In genomic region chr2:31763271-31763670, GRCm38 (mm10) we compare ENCODE assay signal across 8 mouse cellular contexts. TPM values are rescaled to one million over a fixed set of nuclear protein-coding genes. Genes with fewer than 3 reads are reported as not detected.
A peak's percentile ranks its signal among the peaks of the same experiment; 100 is the strongest.
DNase-seq lines count a peak whose midpoint lies in the region; ATAC-seq and TF ChIP-seq lines count a peak whose summit lies in the region.

No protein-coding gene starts in this region.

- H3K4me2 ChIP-seq in midbrain, embryonic 12.5 days (replicated peaks) = peak overlapping the region; percentile 69
- no peak overlapping the region for H3K4me2 ChIP-seq in midbrain, embryonic 15.5 days
- H3K4me2 ChIP-seq in limb, embryonic 13.5 days (replicated peaks) = peak overlapping the region; percentile 96
- H3K4me2 ChIP-seq in stomach, embryonic 16.5 days (ENCODE audit: low read depth, low read length) = peak overlapping the region; percentile 95

- no peak overlapping the region for H3K9ac ChIP-seq in midbrain, embryonic 12.5 days (replicated peaks)
- no peak overlapping the region for H3K9ac ChIP-seq in midbrain, embryonic 15.5 days
- no peak overlapping the region for H3K9ac ChIP-seq in limb, embryonic 13.5 days
- 0 out of 2 replicates have a peak overlapping the region, but pooled peaks have one; percentile 27 for H3K9ac ChIP-seq in stomach, embryonic 16.5 days (ENCODE audit: low read length)

- WGBS in midbrain, embryonic 12.5 days = 11% methylated on average over 2 of the region's 2 CpGs
- WGBS in midbrain, embryonic 15.5 days = 9% methylated on average over 2 of the region's 2 CpGs
- WGBS in limb, embryonic 13.5 days = 54% methylated on average over 2 of the region's 2 CpGs
- WGBS in stomach, embryonic 16.5 days = 24% methylated on average over 2 of the region's 2 CpGs

- peak overlapping the region; percentile 77 for H3K27ac ChIP-seq in gastrocnemius, adult 2 months
- peak overlapping the region; percentile 49; the same call in 1 of the 2 replicates for H3K27ac ChIP-seq in midbrain, embryonic 12.5 days (replicated peaks)
- no peak overlapping the region for H3K27ac ChIP-seq in midbrain, embryonic 15.5 days
- H3K27ac ChIP-seq in limb, embryonic 13.5 days = peak overlapping the region; percentile 44; the same call in 1 of the 2 replicates
- peak overlapping the region; percentile 44 for H3K27ac ChIP-seq in stomach, embryonic 16.5 days (ENCODE audit: low read length)

- H3K36me3 ChIP-seq in midbrain, embryonic 12.5 days = no peaks in the 10 kb centered on the region
- no peaks in the 10 kb centered on the region for H3K36me3 ChIP-seq in midbrain, embryonic 15.5 days (replicated peaks)
- peaks cover 3% of the 10 kb centered on the region for H3K36me3 ChIP-seq in limb, embryonic 13.5 days
- H3K36me3 ChIP-seq in stomach, embryonic 16.5 days (ENCODE audit: control insufficient read depth, insufficient read depth, low read length) = no peaks in the 10 kb centered on the region

- H3K4me1 ChIP-seq in midbrain, embryonic 12.5 days = peaks cover 49% of the 10 kb centered on the region
- H3K4me1 ChIP-seq in midbrain, embryonic 15.5 days = peaks cover 45% of the 10 kb centered on the region
- peaks cover 70% of the 10 kb centered on the region for H3K4me1 ChIP-seq in limb, embryonic 13.5 days
- H3K4me1 ChIP-seq in stomach, embryonic 16.5 days (ENCODE audit: control insufficient read depth, insufficient read depth, low read length) = peaks cover 56% of the 10 kb centered on the region

- peak overlapping the region; percentile 40 for H3K4me3 ChIP-seq in gastrocnemius, adult 2 months
- H3K4me3 ChIP-seq in midbrain, embryonic 12.5 days = no peak overlapping the region
- no peak overlapping the region for H3K4me3 ChIP-seq in midbrain, embryonic 15.5 days
- no peak overlapping the region for H3K4me3 ChIP-seq in limb, embryonic 13.5 days
- no peak overlapping the region for H3K4me3 ChIP-seq in stomach, embryonic 16.5 days (replicated peaks; ENCODE audit: low read length)

- H3K9me3 ChIP-seq in midbrain, embryonic 12.5 days = no peaks in the 10 kb centered on the region
- no peaks in the 10 kb centered on the region for H3K9me3 ChIP-seq in midbrain, embryonic 15.5 days
- H3K9me3 ChIP-seq in limb, embryonic 13.5 days = no peaks in the 10 kb centered on the region
- H3K9me3 ChIP-seq in stomach, embryonic 16.5 days (replicated peaks; ENCODE audit: control insufficient read depth, low read length) = no peaks in the 10 kb centered on the region

- intact Hi-C loops in gastrocnemius, adult 2 months (cut with DNase I) = no loop called here

- TF ChIP-seq CTCF in gastrocnemius, adult 2 months (IDR thresholded peaks at IDR 0.05) = no peak

- H3K27me3 ChIP-seq in midbrain, embryonic 12.5 days = no peaks in the 10 kb centered on the region
- H3K27me3 ChIP-seq in midbrain, embryonic 15.5 days (replicated peaks) = no peaks in the 10 kb centered on the region
- no peaks in the 10 kb centered on the region for H3K27me3 ChIP-seq in limb, embryonic 13.5 days
- H3K27me3 ChIP-seq in stomach, embryonic 16.5 days (ENCODE audit: control insufficient read depth, insufficient read depth, low read length) = no peaks in the 10 kb centered on the region

- DNase-seq in gastrocnemius, adult 2 months = no peak
- no peak for DNase-seq in gastrocnemius, postnatal 25 days
- DNase-seq in frontal cortex, adult 2 months (ENCODE audit: extremely low spot score in 1 of 2, low spot score in 1 of 2) = no peak

- no peak for ATAC-seq in midbrain, embryonic 12.5 days (ENCODE audit: low FRiP score, low read depth)
- no peak for ATAC-seq in midbrain, embryonic 15.5 days (replicated peaks)
- no peak for ATAC-seq in limb, embryonic 13.5 days (ENCODE audit: low FRiP score, low read depth)
- no peak for ATAC-seq in stomach, embryonic 16.5 days (ENCODE audit: insufficient read depth, low FRiP score)
- no peak for ATAC-seq in CD4-positive, CD25-positive, alpha-beta regulatory T cell, adult 4 months

RNA-seq across cellular contexts. Expression of gene Qrfp, which starts 47.1 kb away (rescaled TPM):
- not detected for total RNA-seq in gastrocnemius, adult 2 months (2021)
- not detected for total RNA-seq in gastrocnemius, postnatal 25 days (2021)
- 0.09 and 0.12 TPM in 2 replicates for polyA plus RNA-seq in midbrain, embryonic 12.5 days (2016; fragmentation: Nextera tagmentation; extraction: Ambion mirVana)
- 0.05 and 0.09 TPM in 2 replicates for polyA plus RNA-seq in midbrain, embryonic 15.5 days (2015; fragmentation: Nextera tagmentation; extraction: Ambion mirVana)
- 0.14 and 0.23 TPM in 2 replicates for polyA plus RNA-seq in limb, embryonic 13.5 days (2015; fragmentation: Nextera tagmentation; extraction: Ambion mirVana)
- polyA plus RNA-seq in stomach, embryonic 16.5 days (2015; fragmentation: Nextera tagmentation; extraction: Ambion mirVana) = 0.10 TPM in 1 of 2 replicates, not detected in the other
- not detected in 2 replicates for polyA plus RNA-seq in frontal cortex, adult 2 months (2012; rRNA removed)
- polyA plus RNA-seq in CD4-positive, CD25-positive, alpha-beta regulatory T cell, adult 4 months (2017; shearing (Covaris generic)) = under 1 TPM; 0.11 to 0.20 TPM
